ENCODE assay signal across 17 mouse cellular contexts in genomic region chr2:70710878-70711277, GRCm38 (mm10). TPM values are rescaled to one million over a fixed set of nuclear protein-coding genes. Genes with fewer than 3 reads are reported as not detected.
"Had no signal": no experiment of that assay in that cellular context is flagged by ENCODE, and none has a peak within 500 bp of the region (broad histone marks: within the 10 kb centered on the region; RNA-seq: fewer than 3 reads in every experiment).

No protein-coding gene starts in this region.

- DNase-seq: lung, adult 18-20 months; lung, embryonic 14.5 days; lung, postnatal 10 days; lung, postnatal 4 days; right cerebral cortex, postnatal 14 days; right cerebral cortex, postnatal 4 days; spleen, adult 18-20 months; thymus, adult 2 months; thymus, postnatal 25 days; thymus, postnatal 4 days had no signal

- H3K9ac ChIP-seq: lung, embryonic 14.5 days; midbrain, embryonic 13.5 days; midbrain, embryonic 15.5 days; neural tube, embryonic 12.5 days had no signal

- H3K4me3 ChIP-seq: megakaryocyte, embryonic 14.5 days; midbrain, embryonic 13.5 days; midbrain, embryonic 15.5 days; neural tube, embryonic 12.5 days had no signal

- H3K4me1 ChIP-seq: midbrain, embryonic 13.5 days; midbrain, embryonic 15.5 days; neural tube, embryonic 12.5 days had no signal

- H3K27ac ChIP-seq: midbrain, embryonic 13.5 days; midbrain, embryonic 15.5 days; neural tube, embryonic 12.5 days had no signal

- H3K27me3 ChIP-seq: megakaryocyte, embryonic 14.5 days; midbrain, embryonic 13.5 days; midbrain, embryonic 15.5 days; neural tube, embryonic 12.5 days had no signal

- H3K9me3 ChIP-seq: megakaryocyte, embryonic 14.5 days; midbrain, embryonic 13.5 days; midbrain, embryonic 15.5 days; neural tube, embryonic 12.5 days had no signal

- ATAC-seq: midbrain, embryonic 13.5 days; midbrain, embryonic 15.5 days had no signal

- H3K4me2 ChIP-seq: lung, embryonic 14.5 days; midbrain, embryonic 11.5 days; midbrain, embryonic 13.5 days; midbrain, embryonic 15.5 days; neural tube, embryonic 12.5 days had no signal

RNA-seq across cellular contexts. Expression of gene Gm26558, which starts 49.0 kb away (rescaled TPM):
- total RNA-seq: monocyte, adult 5-6 weeks; neutrophil, adult 5-6 weeks had no signal
